Mouse (Mus musculus) liver, embryonic 14.5 days (tissue): Measurements from ENCODE around the gene Rhox2g.
"Not testable (repeated sequence)": the region's sequence is repeated elsewhere in the genome, so short reads cannot be mapped to it uniquely, and the experiment has no call there.

Source experiments
- CTCF ChIP-seq: IDR thresholded peaks from 2 replicates; pipeline ENCODE4 v1.5.1; 2016; ENCODE audit warnings: antibody characterized with exemption, low read depth, control low read depth
- EP300 ChIP-seq: IDR thresholded peaks from 2 replicates; pipeline ENCODE4 v1.6.1; 2016; ENCODE audit warnings: antibody characterized with exemption, low read depth

DNA sequence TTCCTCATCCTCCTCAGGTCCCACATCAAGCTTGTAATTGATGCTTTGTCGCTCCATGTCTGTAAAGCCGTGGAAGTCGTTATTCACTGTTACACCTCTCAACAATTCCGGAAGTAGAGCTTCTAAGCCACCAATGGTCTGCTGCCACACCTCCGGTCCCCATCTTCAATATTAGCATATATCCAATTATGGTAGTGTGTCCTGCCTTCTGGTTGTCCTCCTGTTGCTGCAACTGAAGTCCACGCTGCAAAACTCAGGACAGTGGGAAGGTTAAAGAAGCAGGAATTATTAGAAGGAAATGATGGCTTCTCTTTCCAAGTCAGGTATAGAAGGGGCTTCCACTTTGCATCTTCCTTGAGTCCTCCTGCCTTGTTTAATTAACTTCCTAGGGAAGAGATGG, at the start of gene Rhox2g:
- not testable (repeated sequence) for TF ChIP-seq EP300, CTCF
